Mouse (Mus musculus) kidney, embryonic 14.5 days (tissue): ENCODE results near the gene Fbxw7. TPM values are rescaled to one million over a fixed set of nuclear protein-coding genes. Genes with fewer than 3 reads are reported as not detected.

ENCODE experiments used
- ATAC-seq: fragments of 200-750 bp; cut with Nextera tagmentation; 2 replicates; pipeline ENCODE4 v1.8.0; 2017; ENCODE audit warnings: moderate number of reproducible peaks, mild to moderate bottlenecking, moderate TSS enrichment, moderate library complexity; ENCODE audit not compliant: low FRiP score, low TSS enrichment
- H3K27ac ChIP-seq: fragments of 300-500 bp; sonication (generic); 2 replicates; pipeline ENCODE4 v1.5.1; 2014; ENCODE audit warnings: low read depth, mild to moderate bottlenecking, low read length, moderate library complexity, mixed read lengths
- H3K27me3 ChIP-seq: fragments of 300-500 bp; sonication (generic); 2 replicates; pipeline ENCODE4 v1.6.1; 2014; ENCODE audit warnings: mild to moderate bottlenecking, low read length; ENCODE audit not compliant: control insufficient read depth, insufficient read depth
- H3K36me3 ChIP-seq: fragments of 300-500 bp; sonication (generic); 2 replicates; pipeline ENCODE4 v1.6.1; 2014; ENCODE audit warnings: low read length, mixed read lengths; ENCODE audit not compliant: control insufficient read depth, insufficient read depth
- H3K4me1 ChIP-seq: fragments of 300-500 bp; sonication (generic); 2 replicates; pipeline ENCODE4 v1.6.1; 2014; ENCODE audit warnings: low read length, mixed read lengths; ENCODE audit not compliant: control insufficient read depth, insufficient read depth
- H3K4me2 ChIP-seq: fragments of 300-500 bp; sonication (generic); replicated peaks from 2 replicates; pipeline ENCODE4 v1.6.1; 2014; ENCODE audit warnings: low read depth, mild to moderate bottlenecking, low read length
- H3K4me3 ChIP-seq: fragments of 300-500 bp; sonication (generic); 2 replicates; pipeline ENCODE4 v1.5.1; 2014; ENCODE audit warnings: mild to moderate bottlenecking, low read length
- H3K9ac ChIP-seq: fragments of 300-500 bp; sonication (generic); 2 replicates; pipeline ENCODE4 v1.6.1; 2014; ENCODE audit warnings: low read depth, mild to moderate bottlenecking, low read length, moderate library complexity
- H3K9me3 ChIP-seq: fragments of 300-500 bp; sonication (generic); 2 replicates; pipeline ENCODE4 v1.6.1; 2016; ENCODE audit warnings: low read length; ENCODE audit not compliant: control insufficient read depth
- WGBS: fragments of 180-500 bp; shearing (Covaris S2); extraction: QIAGEN DNeasy Blood & Tissue Kit; methylation state at CpG from one replicate; pipeline ENCODE4 v1.1.7; 2014; 5-methylcytosine and 5-hydroxymethylcytosine counted together
- polyA plus RNA-seq: library from polyadenylated mRNA; unstranded; fragments of >200 nt; fragmentation: Nextera tagmentation; extraction: Ambion mirVana; gene quantifications from 2 replicates; pipeline ENCODE4 v1.2.1, GENCODE M21; 2014

Fbxw7 gene
- polyA plus RNA-seq, 1 experiment from 2014 or later = 10.1 TPM

DNA sequence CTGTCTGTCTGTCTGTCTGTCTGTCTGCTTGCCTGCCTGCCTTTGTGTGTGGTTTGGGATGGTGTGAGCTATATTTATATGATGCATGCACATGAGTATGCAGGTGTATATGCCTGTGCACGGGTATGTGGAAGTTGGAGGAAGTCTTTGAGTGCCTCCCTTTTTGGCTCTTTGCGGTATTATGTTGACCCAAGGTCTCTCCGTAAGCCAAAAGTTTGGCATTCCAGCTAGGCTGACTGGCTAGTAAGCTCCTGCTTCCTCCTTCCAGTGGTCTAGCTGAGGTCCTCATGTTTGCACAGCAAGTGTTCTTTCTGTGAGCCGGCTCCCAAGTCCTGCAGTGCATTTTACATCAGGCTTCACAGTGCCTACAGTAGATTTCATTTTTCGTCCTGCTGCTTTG, 24.4 kb downstream of the Fbxw7 start:
- H3K36me3 ChIP-seq = no peaks in the 10 kb centered on the region
- H3K27me3 ChIP-seq = no peaks in the 10 kb centered on the region
- H3K27ac ChIP-seq = no peak overlapping the region
- no peak overlapping the region for H3K4me2 ChIP-seq
- H3K4me3 ChIP-seq = no peak overlapping the region
- no peaks in the 10 kb centered on the region for H3K9me3 ChIP-seq
- H3K9ac ChIP-seq = no peak overlapping the region
- no peaks in the 10 kb centered on the region for H3K4me1 ChIP-seq
- 88% methylated on average over 5 of the region's 5 CpGs for WGBS
- no peak for ATAC-seq

DNA sequence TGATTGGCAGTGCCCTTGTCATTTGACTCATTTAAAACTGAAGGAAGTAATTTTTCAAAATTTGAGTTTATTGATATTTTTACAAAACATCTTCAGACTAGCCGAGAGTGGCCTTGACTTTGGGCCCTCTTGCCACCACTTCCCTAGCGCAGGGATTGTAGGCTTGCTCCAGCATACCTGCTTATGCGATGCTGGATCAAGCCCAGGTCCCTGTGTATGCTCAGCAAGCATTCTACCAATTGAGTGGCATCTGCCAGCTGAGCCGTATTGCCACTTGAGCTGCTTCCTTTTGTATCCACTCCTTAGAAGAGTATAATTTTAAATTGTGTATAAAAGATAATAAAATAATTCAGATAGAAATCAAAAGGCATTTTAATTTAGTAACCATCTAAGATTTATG, 26.2 kb downstream of the Fbxw7 start:
- Histone ChIP-seq H3K36me3 (no peaks in the 10 kb centered on the region), H3K4me2 (no peak overlapping the region), H3K27ac (no peak overlapping the region), H3K4me3 (no peak overlapping the region), H3K9me3 (no peaks in the 10 kb centered on the region), H3K9ac (no peak overlapping the region), H3K27me3 (no peaks in the 10 kb centered on the region), H3K4me1 (no peaks in the 10 kb centered on the region)
- ATAC-seq = no peak
- 97% methylated on average over 4 of the region's 4 CpGs for WGBS

DNA sequence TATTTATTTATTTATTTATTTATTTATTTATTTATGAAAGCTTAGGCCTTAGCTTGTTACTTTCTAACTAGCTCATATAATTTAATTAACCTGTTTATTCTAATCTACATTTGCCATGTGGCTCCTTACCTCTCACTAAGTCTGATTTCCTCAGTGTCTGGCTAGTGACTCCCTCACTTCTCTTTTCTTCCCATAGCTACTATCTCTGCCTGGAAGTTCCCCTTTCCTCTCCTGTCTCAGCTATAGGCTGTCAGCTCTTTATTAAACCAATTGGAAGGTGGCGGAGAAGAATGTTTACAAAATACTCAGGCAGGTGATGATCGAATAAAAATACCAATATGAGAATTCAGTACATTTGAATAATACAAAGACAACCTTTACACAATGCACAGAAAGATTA, 27.7 kb downstream of the Fbxw7 start:
- 84% methylated on average over 2 of the region's 2 CpGs for WGBS
- Histone ChIP-seq H3K9me3 (no peaks in the 10 kb centered on the region), H3K4me3 (no peak overlapping the region), H3K36me3 (no peaks in the 10 kb centered on the region), H3K4me1 (no peaks in the 10 kb centered on the region), H3K4me2 (no peak overlapping the region), H3K9ac (no peak overlapping the region), H3K27me3 (no peaks in the 10 kb centered on the region), H3K27ac (no peak overlapping the region)
- no peak for ATAC-seq

DNA sequence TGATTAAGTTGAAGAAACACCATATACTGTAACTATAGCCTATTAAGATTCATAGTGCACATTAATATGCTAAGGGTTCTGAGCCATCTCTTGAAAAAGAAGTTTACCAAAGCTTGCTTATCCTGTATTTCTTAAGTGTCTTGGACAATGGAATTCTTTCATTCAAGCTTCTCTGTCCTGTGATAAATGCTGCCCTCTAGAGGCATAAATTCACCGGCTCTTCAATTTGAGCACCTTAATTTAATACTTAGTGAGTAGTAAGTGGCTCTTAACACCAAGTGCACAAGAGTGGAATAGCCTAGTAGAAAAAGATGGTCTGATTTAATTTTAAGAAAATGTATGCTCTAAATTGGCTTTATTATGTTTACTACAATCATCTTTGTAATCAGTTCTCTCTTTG, 28.5 kb downstream of the Fbxw7 start:
- Histone ChIP-seq H3K4me2 (no peak overlapping the region), H3K9ac (no peak overlapping the region), H3K36me3 (no peaks in the 10 kb centered on the region), H3K4me1 (no peaks in the 10 kb centered on the region), H3K4me3 (no peak overlapping the region), H3K27ac (no peak overlapping the region), H3K9me3 (no peaks in the 10 kb centered on the region), H3K27me3 (no peaks in the 10 kb centered on the region)
- 29% methylated on average over 1 of the region's 1 CpGs for WGBS
- no peak for ATAC-seq

DNA sequence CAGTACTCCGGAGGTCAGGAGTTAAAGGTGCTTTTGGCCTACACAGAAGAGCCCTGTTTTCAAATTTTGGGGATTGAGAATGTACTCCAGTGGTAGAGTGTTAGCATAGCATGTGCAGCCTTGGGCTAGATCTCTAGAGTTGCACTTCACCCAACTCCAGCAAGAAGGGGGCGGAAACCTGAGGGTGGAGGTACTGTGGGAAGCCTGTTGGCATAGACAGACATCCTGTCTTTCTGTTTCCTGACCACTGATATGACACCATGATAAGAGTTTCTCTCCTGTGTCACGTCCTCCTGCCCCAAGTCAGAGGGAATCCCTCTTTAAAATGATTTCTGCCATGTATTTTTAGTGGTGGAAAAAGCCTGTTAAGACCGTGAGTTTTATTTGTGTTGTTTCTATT, 33.7 kb downstream of the Fbxw7 start:
- WGBS = 67% methylated on average over 4 of the region's 4 CpGs
- H3K9me3 ChIP-seq = no peaks in the 10 kb centered on the region
- no peak overlapping the region for H3K4me2 ChIP-seq
- no peak overlapping the region for H3K9ac ChIP-seq
- H3K4me3 ChIP-seq = no peak overlapping the region
- H3K27me3 ChIP-seq = no peaks in the 10 kb centered on the region
- H3K27ac ChIP-seq = no peak overlapping the region
- H3K4me1 ChIP-seq = no peaks in the 10 kb centered on the region
- no peaks in the 10 kb centered on the region for H3K36me3 ChIP-seq
- ATAC-seq = no peak

DNA sequence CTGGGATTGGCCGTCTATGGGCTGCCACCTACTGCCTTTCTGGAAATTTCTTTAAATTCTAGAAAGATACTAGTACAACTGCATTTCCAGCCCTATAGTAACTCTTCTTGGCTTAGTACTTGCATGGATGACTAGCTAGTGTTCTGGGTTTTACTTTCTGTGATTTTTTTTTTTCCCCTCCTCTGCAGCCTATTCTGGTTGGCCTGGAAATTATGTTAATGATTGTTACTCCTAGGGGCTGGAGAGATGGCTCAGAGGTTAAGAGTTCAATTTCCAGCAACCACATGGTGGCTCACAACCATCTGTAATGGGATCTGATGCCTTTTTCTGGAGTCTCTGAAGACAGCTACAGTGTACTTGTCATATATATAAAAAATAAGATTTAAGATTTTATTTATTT, 35.4 kb downstream of the Fbxw7 start:
- ATAC-seq = no peak
- Histone ChIP-seq H3K4me1 (no peaks in the 10 kb centered on the region), H3K9ac (no peak overlapping the region), H3K9me3 (no peaks in the 10 kb centered on the region), H3K27ac (no peak overlapping the region), H3K36me3 (no peaks in the 10 kb centered on the region), H3K4me3 (no peak overlapping the region), H3K27me3 (no peaks in the 10 kb centered on the region), H3K4me2 (no peak overlapping the region)
- 85% methylated on average over 1 of the region's 1 CpGs for WGBS

DNA sequence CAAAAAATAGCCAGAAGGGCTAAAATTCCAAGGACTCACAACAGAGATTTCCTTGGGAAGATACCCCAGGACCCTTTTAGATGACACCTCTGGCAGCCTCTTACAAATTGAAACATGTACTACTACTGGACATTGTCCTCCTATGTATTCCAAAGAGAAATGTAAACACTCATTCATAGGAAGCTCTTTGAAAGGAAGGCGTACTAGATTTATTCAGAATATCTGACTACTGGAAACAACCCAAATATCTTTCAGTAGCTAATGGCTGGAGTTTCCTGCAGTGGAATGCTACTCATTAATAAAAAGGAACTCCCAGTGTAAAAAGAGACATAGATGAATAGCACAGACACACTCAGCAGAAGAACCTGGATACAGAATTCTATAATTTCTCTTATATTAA, 36.7 kb downstream of the Fbxw7 start:
- 68% methylated on average over 1 of the region's 1 CpGs for WGBS

DNA sequence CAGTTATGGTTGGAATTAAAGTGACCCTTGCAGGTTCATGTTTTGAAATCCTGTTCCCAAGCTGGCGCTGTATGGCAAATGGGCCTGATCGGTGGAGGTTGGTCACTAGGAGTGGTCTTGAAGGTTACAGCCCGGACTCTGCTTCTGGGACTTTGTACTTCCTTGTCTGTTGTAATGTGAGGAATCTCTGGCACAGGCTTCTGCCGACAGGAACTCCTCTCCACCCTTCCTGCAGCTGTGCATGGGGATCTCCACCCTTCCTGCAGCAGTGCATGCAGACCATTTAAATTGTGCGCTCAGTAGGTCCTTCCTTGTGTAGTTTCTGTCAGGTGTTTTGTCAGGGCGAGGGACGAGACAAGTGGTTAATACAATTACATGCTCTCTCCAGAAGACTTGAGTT, 37.8 kb downstream of the Fbxw7 start:
- no peaks in the 10 kb centered on the region for H3K27me3 ChIP-seq
- H3K9me3 ChIP-seq = no peaks in the 10 kb centered on the region
- no peaks in the 10 kb centered on the region for H3K4me1 ChIP-seq
- H3K4me2 ChIP-seq = no peak overlapping the region
- WGBS = 77% methylated on average over 7 of the region's 7 CpGs
- H3K27ac ChIP-seq = no peak overlapping the region
- ATAC-seq = no peak
- H3K9ac ChIP-seq = no peak overlapping the region
- H3K36me3 ChIP-seq = no peaks in the 10 kb centered on the region
- H3K4me3 ChIP-seq = no peak overlapping the region

More for the DNA sequence above, 36.7 kb downstream of the Fbxw7 start:
- H3K4me1 ChIP-seq = no peaks in the 10 kb centered on the region
- H3K4me2 ChIP-seq = no peak overlapping the region
- H3K4me3 ChIP-seq = no peak overlapping the region
- no peaks in the 10 kb centered on the region for H3K9me3 ChIP-seq
- H3K9ac ChIP-seq = no peak overlapping the region
- ATAC-seq = no peak
- H3K36me3 ChIP-seq = no peaks in the 10 kb centered on the region
- no peaks in the 10 kb centered on the region for H3K27me3 ChIP-seq
- no peak overlapping the region for H3K27ac ChIP-seq

DNA sequence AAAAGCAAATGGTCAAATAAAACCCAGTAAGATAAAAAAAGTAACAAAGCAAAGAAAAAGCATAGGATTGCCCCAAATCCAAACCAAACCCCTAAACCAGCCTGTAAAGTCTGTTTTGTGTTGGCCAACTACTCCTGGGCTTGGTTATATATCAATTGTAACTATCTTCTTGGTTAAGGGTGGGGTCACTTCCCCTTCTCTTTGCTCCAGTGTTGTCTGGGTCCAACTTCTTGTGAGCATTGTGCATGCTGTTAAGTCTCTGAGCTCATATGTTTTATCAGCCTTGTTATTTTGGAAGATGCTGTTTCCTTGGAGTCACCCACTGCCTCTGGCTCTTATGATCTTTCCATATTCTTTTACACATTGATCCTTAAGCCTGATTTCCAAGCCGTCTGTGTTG, 39.4 kb downstream of the Fbxw7 start:
- Histone ChIP-seq H3K9me3 (no peaks in the 10 kb centered on the region), H3K4me2 (no peak overlapping the region), H3K36me3 (no peaks in the 10 kb centered on the region), H3K9ac (no peak overlapping the region), H3K4me3 (no peak overlapping the region), H3K27ac (no peak overlapping the region), H3K27me3 (no peaks in the 10 kb centered on the region), H3K4me1 (no peaks in the 10 kb centered on the region)
- 81% methylated on average over 1 of the region's 1 CpGs for WGBS
- no peak for ATAC-seq

DNA sequence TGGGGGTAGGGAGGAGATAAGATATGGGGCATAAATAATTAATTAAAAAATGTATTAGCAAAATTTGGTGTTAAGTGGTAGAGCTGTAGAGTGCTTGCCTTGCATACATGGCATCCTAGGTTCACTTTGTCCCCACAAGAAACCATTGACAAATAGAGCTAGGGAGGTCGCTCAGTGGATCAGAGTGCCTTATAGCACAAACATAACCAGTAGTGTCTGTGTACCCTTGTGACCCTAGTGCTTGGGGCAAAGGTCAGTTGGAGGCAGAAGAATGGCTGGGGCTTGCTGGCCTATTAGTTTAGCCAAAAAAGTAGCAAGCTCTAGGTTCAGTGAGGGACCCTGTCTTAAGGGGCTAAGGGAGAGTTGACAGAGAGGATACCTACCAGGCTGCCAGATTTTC, 45.6 kb downstream of the Fbxw7 start:
- Histone ChIP-seq H3K27me3 (no peaks in the 10 kb centered on the region), H3K4me2 (no peak overlapping the region), H3K9ac (no peak overlapping the region), H3K27ac (no peak overlapping the region), H3K36me3 (no peaks in the 10 kb centered on the region), H3K9me3 (no peaks in the 10 kb centered on the region), H3K4me1 (no peaks in the 10 kb centered on the region), H3K4me3 (no peak overlapping the region)
- 84% methylated on average over 1 of the region's 1 CpGs for WGBS
- ATAC-seq = no peak
